7 mouse cellular contexts compared by ENCODE assay signal in genomic region chr13:113794039-113794704, GRCm38 (mm10). TPM values are rescaled to one million over a fixed set of nuclear protein-coding genes. Genes with fewer than 3 reads are reported as not detected.
DNase-seq lines count a peak whose midpoint lies in the region; ATAC-seq lines count a peak whose summit lies in the region.

Arl15 (plus strand) TSS chr13:113794505.

- H3K9me3 ChIP-seq in embryonic facial prominence, embryonic 10.5 days = no peaks in the 10 kb centered on the region
- no peaks in the 10 kb centered on the region for H3K9me3 ChIP-seq in limb, embryonic 10.5 days (replicated peaks)
- no peaks in the 10 kb centered on the region for H3K9me3 ChIP-seq in midbrain, embryonic 13.5 days

- H3K9ac ChIP-seq in midbrain, embryonic 13.5 days (replicated peaks) = peak within 1 kb of the TSS; percentile 87

- H3K36me3 ChIP-seq in embryonic facial prominence, embryonic 10.5 days (replicated peaks) = 0 out of 2 replicates have a peak, but pooled peaks cover 1% of the 10 kb centered on the region
- no peaks in the 10 kb centered on the region for H3K36me3 ChIP-seq in limb, embryonic 10.5 days
- H3K36me3 ChIP-seq in midbrain, embryonic 13.5 days = no peaks in the 10 kb centered on the region

- DNase-seq in adrenal gland, postnatal 10 days = peak; percentile 99
- DNase-seq in embryonic facial prominence, embryonic 10.5 days (ENCODE audit: low spot score) = peak; percentile 99
- DNase-seq in kidney, adult 11 months = peak; percentile 96
- DNase-seq in limb, embryonic 10.5 days (ENCODE audit: low spot score) = peak; percentile 99
- DNase-seq in spleen, adult 12 weeks (ENCODE audit: low spot score) = peak; percentile 90

- peak; percentile 85 for ATAC-seq in granulocyte monocyte progenitor cell, adult 5-6 weeks (replicated peaks; ENCODE audit: poor library complexity, severe bottlenecking)
- ATAC-seq in midbrain, embryonic 13.5 days = peak; percentile 97

- WGBS in embryonic facial prominence, embryonic 10.5 days = under 1% methylated on average over 49 of the region's 49 CpGs
- under 1% methylated on average over 49 of the region's 49 CpGs for WGBS in limb, embryonic 10.5 days
- WGBS in midbrain, embryonic 13.5 days = under 1% methylated on average over 49 of the region's 49 CpGs

- H3K4me1 ChIP-seq in embryonic facial prominence, embryonic 10.5 days = peaks cover 23% of the 10 kb centered on the region
- peaks cover 21% of the 10 kb centered on the region for H3K4me1 ChIP-seq in limb, embryonic 10.5 days
- H3K4me1 ChIP-seq in midbrain, embryonic 13.5 days (replicated peaks) = peaks cover 25% of the 10 kb centered on the region

- H3K4me2 ChIP-seq in midbrain, embryonic 13.5 days (replicated peaks) = peak within 1 kb of the TSS; percentile 66

- H3K27ac ChIP-seq in embryonic facial prominence, embryonic 10.5 days (replicated peaks) = peak within 1 kb of the TSS; percentile 93
- H3K27ac ChIP-seq in limb, embryonic 10.5 days = peak within 1 kb of the TSS; percentile 97
- H3K27ac ChIP-seq in midbrain, embryonic 13.5 days = peak within 1 kb of the TSS; percentile 94

- no peaks in the 10 kb centered on the region for H3K27me3 ChIP-seq in embryonic facial prominence, embryonic 10.5 days (replicated peaks; ENCODE audit: low read depth, poor library complexity, severe bottlenecking)
- no peaks in the 10 kb centered on the region for H3K27me3 ChIP-seq in limb, embryonic 10.5 days (ENCODE audit: low read depth, poor library complexity, severe bottlenecking)
- H3K27me3 ChIP-seq in midbrain, embryonic 13.5 days = no peaks in the 10 kb centered on the region

- H3K4me3 ChIP-seq in embryonic facial prominence, embryonic 10.5 days = peak within 1 kb of the TSS; percentile 74
- peak within 1 kb of the TSS; percentile 85 for H3K4me3 ChIP-seq in limb, embryonic 10.5 days
- peak within 1 kb of the TSS; percentile 80 for H3K4me3 ChIP-seq in midbrain, embryonic 13.5 days (replicated peaks)

RNA-seq across cellular contexts. Expression of gene Arl15, which starts in this region (rescaled TPM):
- total RNA-seq in adrenal gland, postnatal 10 days (2021) = 10 to 100 TPM; 24.1 to 25.5 TPM
- 9.8 and 11.1 TPM in 2 replicates for polyA plus RNA-seq in embryonic facial prominence, embryonic 10.5 days (2016; fragmentation: Nextera tagmentation; extraction: Ambion mirVana)
- total RNA-seq in granulocyte monocyte progenitor cell, adult 5-6 weeks (2014; fragmentation: Nextera tagmentation) = 15.6 and 16.1 TPM in 2 replicates
- total RNA-seq in granulocyte monocyte progenitor cell, adult 5-6 weeks (2017) = 16.4 and 17.3 TPM in 2 replicates
- 10.0 and 12.9 TPM in 2 replicates for polyA plus RNA-seq in limb, embryonic 10.5 days (2016; fragmentation: Nextera tagmentation; extraction: Ambion mirVana)
- polyA plus RNA-seq in midbrain, embryonic 13.5 days (2015; fragmentation: Nextera tagmentation; extraction: Ambion mirVana) = 15.0 and 17.7 TPM in 2 replicates

Comparison
In these comparisons a context has a peak if more than half of its experiments do, and no peak if none do; other contexts are left out.
1. Peak in every context shown above with its lines: DNase-seq, ATAC-seq, H3K4me3 ChIP-seq and H3K27ac ChIP-seq.